Mouse (Mus musculus): ENCODE measurements around the gene Epp13.
"Not testable (repeated sequence)": the region's sequence is repeated elsewhere in the genome, so short reads cannot be mapped to it uniquely, and the experiment has no call there.

- TF ChIP-seq CTCF (IDR thresholded peaks at IDR 0.05; ENCODE audit: low read depth, low read length) = 0 out of 2 replicates have a peak, but pooled peaks have one; percentile 33
- not testable (repeated sequence) for TF ChIP-seq POLR2A (IDR thresholded peaks at IDR 0.05; ENCODE audit: borderline replicate concordance, low read depth, low read length)
Measured at GRCm38 (mm10) chr7:6240841-6241425, 11.6 kb upstream of the Epp13 start.
